Mouse (Mus musculus) mature B cell (primary cell): ENCODE measurements around the gene Alpk3.

ENCODE experiments used
- in situ Hi-C: fragments of 300-500 bp; cut with MboI; formaldehyde crosslinking; loops from 2 replicates; pipeline ENCODE4 v1.14.3; 2019

Gene Alpk3

GRCm38 (mm10) chr7:81073273-81073672, 15.9 kb downstream of the Alpk3 start:
- in situ Hi-C loops: loop anchor here (25.0 kb wide), 1 partner anchor 211 kb away; the partner anchor contains the start of gene Zscan2

- in situ Hi-C loops: loop anchor here (25.0 kb wide), 1 partner anchor 212 kb away; the partner anchor contains the start of gene Zscan2
Observed at GRCm38 (mm10) chr7:81074546-81074945, 17.1 kb downstream of the Alpk3 start.

- in situ Hi-C loops: no loop called here
Observed at GRCm38 (mm10) chr7:81075299-81075698, 17.9 kb downstream of the Alpk3 start.

- in situ Hi-C loops: no loop called here
Observed at GRCm38 (mm10) chr7:81075732-81076131, 18.3 kb downstream of the Alpk3 start.

- in situ Hi-C loops: no loop called here
Observed at GRCm38 (mm10) chr7:81077009-81077408, 19.6 kb downstream of the Alpk3 start.

GRCm38 (mm10) chr7:81078740-81079139, 21.3 kb downstream of the Alpk3 start:
- in situ Hi-C loops: no loop called here

GRCm38 (mm10) chr7:81093420-81093965, 36.1 kb downstream of the Alpk3 start:
- in situ Hi-C loops: no loop called here

GRCm38 (mm10) chr7:81094104-81094757, 36.8 kb downstream of the Alpk3 start:
- in situ Hi-C loops: no loop called here

GRCm38 (mm10) chr7:81100341-81100740, 42.9 kb downstream of the Alpk3 start:
- in situ Hi-C loops: no loop called here

GRCm38 (mm10) chr7:81102854-81103253, 45.5 kb downstream of the Alpk3 start:
- in situ Hi-C loops: no loop called here

- in situ Hi-C loops: no loop called here
Observed at GRCm38 (mm10) chr7:81105525-81105924, 48.1 kb downstream of the Alpk3 start.

GRCm38 (mm10) chr7:81108226-81108625, 50.8 kb downstream of the Alpk3 start:
- in situ Hi-C loops: no loop called here

GRCm38 (mm10) chr7:81109717-81110651, 52.6 kb downstream of the Alpk3 start:
- in situ Hi-C loops: no loop called here

GRCm38 (mm10) chr7:81110791-81111190, 53.4 kb downstream of the Alpk3 start:
- in situ Hi-C loops: no loop called here

- in situ Hi-C loops: no loop called here
Observed at GRCm38 (mm10) chr7:81111729-81112128, 54.3 kb downstream of the Alpk3 start.

- in situ Hi-C loops: no loop called here
Observed at GRCm38 (mm10) chr7:81112686-81113360, 55.4 kb downstream of the Alpk3 start.

- in situ Hi-C loops: no loop called here
Observed at GRCm38 (mm10) chr7:81114555-81114954, 57.2 kb downstream of the Alpk3 start, which contains the start of gene Slc28a1. Gene Slc28a1, plus strand, starts transcription at chr7:81114799.

GRCm38 (mm10) chr7:81121099-81121498, 63.7 kb downstream of the Alpk3 start:
- in situ Hi-C loops: no loop called here

GRCm38 (mm10) chr7:81122808-81123207, 65.4 kb downstream of the Alpk3 start:
- in situ Hi-C loops: no loop called here

- in situ Hi-C loops: no loop called here
Observed at GRCm38 (mm10) chr7:81123553-81123952, 66.2 kb downstream of the Alpk3 start.

- in situ Hi-C loops: no loop called here
Observed at GRCm38 (mm10) chr7:81124773-81125172, 67.4 kb downstream of the Alpk3 start.
